Mouse (Mus musculus): Measurements from ENCODE around the gene Gm42791.

- TF ChIP-seq CTCF (IDR thresholded peaks at IDR 0.05; ENCODE audit: control insufficient read depth, insufficient read depth, insufficient replicate concordance, low read depth, low read length), result no peak
- no peak for TF ChIP-seq POLR2A (IDR thresholded peaks at IDR 0.05; ENCODE audit: control insufficient read depth, low read depth, low read length)
Measured at GRCm38 (mm10) chr5:148897069-148897702, 97.8 kb downstream of the Gm42791 start.

Measured in testis, adult 2 months (tissue).